Mouse (Mus musculus): ENCODE measurements around the gene Wnk2.

- TF ChIP-seq POLR2A (IDR thresholded peaks at IDR 0.05; ENCODE audit: low read depth, low read length) (no peak), CTCF (IDR thresholded peaks at IDR 0.05; ENCODE audit: borderline replicate concordance, insufficient read depth, low read length) (no peak)
Measured at GRCm38 (mm10) chr13:49190876-49191672, 43.3 kb upstream of the Wnk2 start.

Data from embryonic fibroblast, embryonic 13.5 days (primary cell).